Mouse (Mus musculus) erythroblast, embryonic 14.5 days (primary cell): ENCODE measurements around the gene Gm45713. TPM values are rescaled to one million over a fixed set of nuclear protein-coding genes. Genes with fewer than 3 reads are reported as not detected.
"Not testable (repeated sequence)": the region's sequence is repeated elsewhere in the genome, so short reads cannot be mapped to it uniquely, and the experiment has no call there.

Experiments
- H3K27me3 ChIP-seq: 2 replicates; pipeline ENCODE4 v1.6.1; 2012; ENCODE audit warnings: inconsistent platforms; ENCODE audit not compliant: control insufficient read depth
- H3K36me3 ChIP-seq: 2 replicates; pipeline ENCODE4 v1.6.1; 2012; ENCODE audit warnings: mild to moderate bottlenecking, inconsistent platforms; ENCODE audit not compliant: control insufficient read depth
- H3K4me1 ChIP-seq: 2 replicates; pipeline ENCODE4 v1.6.1; 2012; ENCODE audit warnings: inconsistent platforms; ENCODE audit not compliant: control insufficient read depth
- H3K4me3 ChIP-seq: replicated peaks from 2 replicates; pipeline ENCODE3; 2012; ENCODE audit warnings: moderate library complexity, mild to moderate bottlenecking, inconsistent platforms
- H3K9me3 ChIP-seq: 2 replicates; pipeline ENCODE4 v1.6.1; 2012; ENCODE audit warnings: low read length, inconsistent platforms, mixed read lengths; ENCODE audit not compliant: control insufficient read depth
- GATA1 ChIP-seq: IDR thresholded peaks from 2 replicates; pipeline ENCODE4 v1.6.1; 2012; ENCODE audit warnings: low read length, inconsistent platforms, mixed read lengths
- TAL1 ChIP-seq: IDR thresholded peaks from 3 replicates; pipeline ENCODE4 v1.6.1; 2012; ENCODE audit warnings: low read length, inconsistent platforms, mixed read lengths
- polyA plus RNA-seq: library from polyadenylated mRNA; stranded (reverse); fragments of >175 nt; gene quantifications from 2 replicates; pipeline ENCODE4 v1.2.3, GENCODE M21; 2012

Gm45713 gene
- polyA plus RNA-seq, 1 experiment, result not detected

- no peak overlapping the region for H3K4me3 ChIP-seq
- H3K9me3 ChIP-seq, result no peaks in the 10 kb centered on the region
- TF ChIP-seq GATA1 (no peak), TAL1 (no peak)
- H3K36me3 ChIP-seq, result no peaks in the 10 kb centered on the region
- H3K4me1 ChIP-seq, result peaks cover 29% of the 10 kb centered on the region
- no peaks in the 10 kb centered on the region for H3K27me3 ChIP-seq
Observed at GRCm38 (mm10) chr7:45111940-45112339, 24.1 kb downstream of the Gm45713 start.

- H3K9me3 ChIP-seq, H3K36me3 ChIP-seq, H3K27me3 ChIP-seq, H3K4me3 ChIP-seq: not testable (repeated sequence)
- peaks cover 26% of the 10 kb centered on the region for H3K4me1 ChIP-seq
Observed at GRCm38 (mm10) chr7:45110089-45110488, 25.9 kb downstream of the Gm45713 start.

GRCm38 (mm10) chr7:45107052-45107645 is 28.9 kb downstream of the Gm45713 start:
- TF ChIP-seq TAL1, result no peak
- no peak for TF ChIP-seq GATA1
- Histone ChIP-seq H3K27me3 (no peaks in the 10 kb centered on the region), H3K9me3 (no peaks in the 10 kb centered on the region), H3K4me3 (no peak overlapping the region), H3K36me3 (no peaks in the 10 kb centered on the region), H3K4me1 (peaks cover 6% of the 10 kb centered on the region)

- TF ChIP-seq TAL1 (no peak), GATA1 (no peak)
- Histone ChIP-seq H3K36me3 (no peaks in the 10 kb centered on the region), H3K9me3 (no peaks in the 10 kb centered on the region), H3K4me1 (peaks cover 2% of the 10 kb centered on the region), H3K27me3 (no peaks in the 10 kb centered on the region), H3K4me3 (no peak overlapping the region)
Observed at GRCm38 (mm10) chr7:45106441-45106840, 29.6 kb downstream of the Gm45713 start.

- H3K4me3 ChIP-seq, result no peak overlapping the region
Observed at GRCm38 (mm10) chr7:45105491-45105890, 30.5 kb downstream of the Gm45713 start.

GRCm38 (mm10) chr7:45104941-45105340 is 31.1 kb downstream of the Gm45713 start:
- Histone ChIP-seq H3K36me3 (no peaks in the 10 kb centered on the region), H3K9me3 (no peaks in the 10 kb centered on the region), H3K4me1 (no peaks in the 10 kb centered on the region), H3K27me3 (no peaks in the 10 kb centered on the region), H3K4me3 (no peak overlapping the region)
- no peak for TF ChIP-seq TAL1
- TF ChIP-seq GATA1, result no peak

More at GRCm38 (mm10) chr7:45105491-45105890, 30.5 kb downstream of the Gm45713 start:
- no peaks in the 10 kb centered on the region for H3K36me3 ChIP-seq
- no peaks in the 10 kb centered on the region for H3K27me3 ChIP-seq
- TF ChIP-seq TAL1, result no peak
- no peak for TF ChIP-seq GATA1
- H3K9me3 ChIP-seq, result no peaks in the 10 kb centered on the region
- no peaks in the 10 kb centered on the region; the same call in none of the 2 replicates for H3K4me1 ChIP-seq

GRCm38 (mm10) chr7:45103652-45104180 is 32.3 kb downstream of the Gm45713 start, which contains the start of gene Fcgrt:
TSS of gene Fcgrt (minus strand) at chr7:45103851.
- TF ChIP-seq GATA1, result no peak
- no peak for TF ChIP-seq TAL1
- no peaks in the 10 kb centered on the region for H3K27me3 ChIP-seq
- H3K4me1 ChIP-seq, result no peaks in the 10 kb centered on the region; the same call in 1 of the 2 replicates
- no peaks in the 10 kb centered on the region for H3K36me3 ChIP-seq
- H3K4me3 ChIP-seq, result peak within 1 kb of the TSS; percentile 17
- H3K9me3 ChIP-seq, result no peaks in the 10 kb centered on the region

- TF ChIP-seq TAL1 (no peak), GATA1 (no peak)
- H3K4me3 ChIP-seq, result peak overlapping the region; percentile 17
Observed at GRCm38 (mm10) chr7:45102940-45103585, 33.0 kb downstream of the Gm45713 start.

GRCm38 (mm10) chr7:45102441-45102840 is 33.6 kb downstream of the Gm45713 start:
- TF ChIP-seq TAL1, result no peak
- no peak for TF ChIP-seq GATA1
- H3K27me3 ChIP-seq, result no peaks in the 10 kb centered on the region
- H3K4me3 ChIP-seq, result no peak overlapping the region
- no peaks in the 10 kb centered on the region; the same call in 1 of the 2 replicates for H3K4me1 ChIP-seq
- H3K36me3 ChIP-seq, result no peaks in the 10 kb centered on the region
- no peaks in the 10 kb centered on the region for H3K9me3 ChIP-seq

More at GRCm38 (mm10) chr7:45102940-45103585, 33.0 kb downstream of the Gm45713 start:
- no peaks in the 10 kb centered on the region for H3K27me3 ChIP-seq
- H3K36me3 ChIP-seq, result no peaks in the 10 kb centered on the region
- H3K9me3 ChIP-seq, result no peaks in the 10 kb centered on the region
- no peaks in the 10 kb centered on the region; the same call in 1 of the 2 replicates for H3K4me1 ChIP-seq
